Mouse (Mus musculus): ENCODE measurements around the gene Tmem150a. TPM values are rescaled to one million over a fixed set of nuclear protein-coding genes. Genes with fewer than 3 reads are reported as not detected.

Gene Tmem150a
- polyA plus RNA-seq, 1 experiment from 2014 or later, result 15.4 TPM

DNA sequence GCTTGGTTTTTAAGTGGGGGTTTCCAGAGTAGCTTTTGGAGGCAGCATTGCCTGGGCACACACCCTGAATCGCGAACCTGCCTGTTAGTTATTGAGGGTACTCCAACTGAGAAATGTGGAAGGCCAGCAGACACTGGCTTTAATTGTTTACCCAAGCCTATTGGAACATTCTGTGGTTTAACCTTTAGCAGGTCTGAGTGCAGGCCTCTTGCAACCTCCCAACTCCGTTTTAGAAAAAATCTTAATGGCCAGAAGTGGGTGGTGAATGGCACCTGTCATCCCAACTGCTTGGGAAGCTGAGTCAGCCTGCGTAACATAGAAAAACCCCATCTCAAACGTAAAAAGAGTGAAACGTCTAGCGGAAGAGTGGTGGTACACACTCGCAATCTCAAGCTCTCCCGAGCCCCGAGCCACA, 41.6 kb downstream of the Tmem150a start:
- no peak for ATAC-seq (ENCODE audit: low read depth)

DNA sequence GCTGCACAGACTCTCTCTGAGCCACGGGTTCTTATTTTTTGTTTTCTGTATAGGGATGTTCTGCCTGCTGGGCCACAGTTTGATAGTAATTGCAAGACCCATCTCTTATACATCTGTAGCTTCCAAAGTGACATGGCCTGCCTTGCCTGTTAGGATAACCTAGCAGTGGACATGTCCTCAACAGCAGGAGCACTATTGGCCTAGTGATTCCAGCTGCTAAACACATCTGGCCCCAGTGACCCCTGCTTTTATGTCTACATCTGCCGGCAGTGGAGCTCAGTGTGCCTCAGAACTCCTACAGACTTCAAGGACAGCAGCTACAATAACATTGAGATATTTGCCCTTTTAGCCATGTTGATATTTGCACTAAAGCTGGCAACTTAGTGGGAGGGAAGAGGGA, 44.7 kb downstream of the Tmem150a start:
- ATAC-seq (ENCODE audit: low read depth), result no peak
- H3K4me1 ChIP-seq (ENCODE audit: control insufficient read depth, insufficient read depth, low read length), result no peaks in the 10 kb centered on the region
- 51% methylated on average over 2 of the region's 2 CpGs for WGBS

More for the DNA sequence above, 41.6 kb downstream of the Tmem150a start:
- Histone ChIP-seq H3K4me3 (ENCODE audit: low read depth, low read length) (no peak overlapping the region), H3K27me3 (ENCODE audit: control insufficient read depth, insufficient read depth, low read length) (no peaks in the 10 kb centered on the region), H3K9ac (replicated peaks; ENCODE audit: low read depth, low read length) (no peak overlapping the region), H3K9me3 (ENCODE audit: control insufficient read depth, low read length) (no peaks in the 10 kb centered on the region), H3K36me3 (ENCODE audit: control insufficient read depth, insufficient read depth, low read length) (no peaks in the 10 kb centered on the region), H3K4me2 (ENCODE audit: low read depth, low read length) (no peak overlapping the region), H3K27ac (ENCODE audit: low read depth, low read length) (no peak overlapping the region), H3K4me1 (ENCODE audit: control insufficient read depth, insufficient read depth, low read length) (no peaks in the 10 kb centered on the region)
- WGBS, result 81% methylated on average over 10 of the region's 10 CpGs

DNA sequence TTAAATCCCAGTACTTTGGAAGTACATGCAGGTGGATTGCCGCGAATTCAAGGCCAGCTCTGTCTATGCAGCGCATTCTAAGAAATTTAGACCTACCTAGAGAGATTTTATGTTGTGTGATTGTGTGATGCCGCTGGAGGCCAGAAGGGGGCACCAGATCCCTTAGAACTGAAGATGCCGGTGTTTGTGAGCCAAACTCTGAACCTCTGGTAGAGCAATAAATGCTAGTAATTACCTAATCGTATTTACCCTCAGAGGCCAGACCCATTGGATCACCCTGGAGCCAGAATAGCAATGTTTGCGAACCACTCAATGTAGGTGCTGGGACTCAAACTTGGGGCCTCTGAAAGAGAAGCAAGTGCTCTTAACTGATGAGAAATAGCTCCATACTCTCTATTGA, 46.6 kb downstream of the Tmem150a start:
- ATAC-seq (ENCODE audit: low read depth), result no peak
- H3K27ac ChIP-seq (ENCODE audit: low read depth, low read length), result no peak overlapping the region
- H3K36me3 ChIP-seq (ENCODE audit: control insufficient read depth, insufficient read depth, low read length), result no peaks in the 10 kb centered on the region
- H3K9ac ChIP-seq (replicated peaks; ENCODE audit: low read depth, low read length), result no peak overlapping the region
- no peaks in the 10 kb centered on the region for H3K4me1 ChIP-seq (ENCODE audit: control insufficient read depth, insufficient read depth, low read length)
- no peak overlapping the region for H3K4me3 ChIP-seq (ENCODE audit: low read depth, low read length)
- H3K27me3 ChIP-seq (ENCODE audit: control insufficient read depth, insufficient read depth, low read length), result no peaks in the 10 kb centered on the region
- 17% methylated on average over 7 of the region's 7 CpGs for WGBS
- no peak overlapping the region for H3K4me2 ChIP-seq (ENCODE audit: low read depth, low read length)
- no peaks in the 10 kb centered on the region for H3K9me3 ChIP-seq (ENCODE audit: control insufficient read depth, low read length)

More for the DNA sequence above, 44.7 kb downstream of the Tmem150a start:
- H3K4me3 ChIP-seq (ENCODE audit: low read depth, low read length), result no peak overlapping the region
- no peaks in the 10 kb centered on the region for H3K36me3 ChIP-seq (ENCODE audit: control insufficient read depth, insufficient read depth, low read length)
- no peaks in the 10 kb centered on the region for H3K9me3 ChIP-seq (ENCODE audit: control insufficient read depth, low read length)
- H3K27me3 ChIP-seq (ENCODE audit: control insufficient read depth, insufficient read depth, low read length), result no peaks in the 10 kb centered on the region
- H3K9ac ChIP-seq (replicated peaks; ENCODE audit: low read depth, low read length), result no peak overlapping the region
- H3K27ac ChIP-seq (ENCODE audit: low read depth, low read length), result no peak overlapping the region
- H3K4me2 ChIP-seq (ENCODE audit: low read depth, low read length), result no peak overlapping the region

DNA sequence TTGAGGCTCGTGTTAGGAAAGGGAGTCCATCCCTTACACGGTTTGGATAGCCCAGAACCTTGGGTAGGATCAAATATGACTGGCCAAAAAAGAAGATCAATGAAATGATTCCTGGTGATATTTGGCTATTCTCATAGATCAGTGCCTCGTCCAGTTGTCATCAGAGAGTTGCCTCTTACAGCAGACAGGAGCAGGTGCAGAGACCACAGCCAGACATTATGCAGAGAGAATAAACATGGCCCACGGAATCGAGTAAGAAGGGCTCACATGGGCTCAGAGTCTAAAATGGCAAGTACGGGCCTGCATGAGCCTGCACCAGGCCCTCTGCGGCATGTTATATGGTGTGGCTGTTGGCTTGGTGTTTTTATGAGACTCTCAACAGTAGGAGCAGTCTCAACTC, 50.1 kb downstream of the Tmem150a start:
- Histone ChIP-seq H3K36me3 (ENCODE audit: control insufficient read depth, insufficient read depth, low read length) (no peaks in the 10 kb centered on the region), H3K9me3 (ENCODE audit: control insufficient read depth, low read length) (no peaks in the 10 kb centered on the region), H3K4me3 (ENCODE audit: low read depth, low read length) (no peak overlapping the region), H3K9ac (replicated peaks; ENCODE audit: low read depth, low read length) (no peak overlapping the region), H3K4me1 (ENCODE audit: control insufficient read depth, insufficient read depth, low read length) (no peaks in the 10 kb centered on the region), H3K27ac (ENCODE audit: low read depth, low read length) (no peak overlapping the region), H3K27me3 (ENCODE audit: control insufficient read depth, insufficient read depth, low read length) (no peaks in the 10 kb centered on the region), H3K4me2 (ENCODE audit: low read depth, low read length) (no peak overlapping the region)
- ATAC-seq (ENCODE audit: low read depth), result no peak
- WGBS, result 87% methylated on average over 7 of the region's 7 CpGs

DNA sequence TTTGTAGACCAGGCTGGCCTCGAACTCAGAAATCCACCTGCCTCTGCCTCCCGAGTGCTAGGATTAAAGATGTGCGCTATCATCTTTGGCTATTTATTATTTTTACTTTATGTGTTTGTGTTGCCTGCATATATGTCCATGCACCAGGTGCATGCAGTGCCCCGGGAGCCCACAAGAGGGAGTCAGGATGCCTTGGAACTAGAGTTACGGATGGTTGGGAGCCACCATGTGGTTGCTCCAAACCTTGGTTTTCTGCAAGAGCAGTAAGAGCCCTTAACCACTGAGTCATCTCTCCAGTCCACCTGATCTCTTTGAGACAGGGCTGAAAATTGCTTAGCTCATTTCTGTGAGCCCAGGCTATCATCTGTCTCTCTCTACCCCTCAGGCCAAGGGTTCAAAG, 51.9 kb downstream of the Tmem150a start:
- 6% methylated on average over 5 of the region's 5 CpGs for WGBS
- Histone ChIP-seq H3K27me3 (ENCODE audit: control insufficient read depth, insufficient read depth, low read length) (no peaks in the 10 kb centered on the region), H3K9ac (replicated peaks; ENCODE audit: low read depth, low read length) (no peak overlapping the region), H3K9me3 (ENCODE audit: control insufficient read depth, low read length) (no peaks in the 10 kb centered on the region), H3K4me1 (ENCODE audit: control insufficient read depth, insufficient read depth, low read length) (no peaks in the 10 kb centered on the region), H3K27ac (ENCODE audit: low read depth, low read length) (no peak overlapping the region), H3K4me3 (ENCODE audit: low read depth, low read length) (no peak overlapping the region), H3K36me3 (ENCODE audit: control insufficient read depth, insufficient read depth, low read length) (no peaks in the 10 kb centered on the region), H3K4me2 (ENCODE audit: low read depth, low read length) (no peak overlapping the region)
- peak; percentile 70; the same call in 1 of the 2 replicates for ATAC-seq (ENCODE audit: low read depth)

Other genes starting within 250 kb of the Tmem150a start
- gene Atoh8, start 119.9 kb upstream of the Tmem150a start, polyA plus RNA-seq (2014; fragmentation: Nextera tagmentation; extraction: Ambion mirVana), result 1.1 and 2.4 TPM in 2 replicates
- not detected in 2 replicates for gene Sftpb, start 50.8 kb upstream of the Tmem150a start, polyA plus RNA-seq (2014; fragmentation: Nextera tagmentation; extraction: Ambion mirVana)
- 45.3 and 55.3 TPM in 2 replicates for gene Usp39, start 10.3 kb upstream of the Tmem150a start, polyA plus RNA-seq (2014; fragmentation: Nextera tagmentation; extraction: Ambion mirVana)
- gene 0610030E20Rik, start 8.1 kb upstream of the Tmem150a start, polyA plus RNA-seq (2014; fragmentation: Nextera tagmentation; extraction: Ambion mirVana), result 15.8 and 15.9 TPM in 2 replicates
- 115 and 145 TPM in 2 replicates for gene Rnf181, start 11.5 kb downstream of the Tmem150a start, polyA plus RNA-seq (2014; fragmentation: Nextera tagmentation; extraction: Ambion mirVana)
- gene Vamp5, start 25.0 kb downstream of the Tmem150a start, polyA plus RNA-seq (2014; fragmentation: Nextera tagmentation; extraction: Ambion mirVana), result 3.1 and 28.2 TPM in 2 replicates
- gene Vamp8, start 35.3 kb downstream of the Tmem150a start, polyA plus RNA-seq (2014; fragmentation: Nextera tagmentation; extraction: Ambion mirVana), result 7.9 and 19.8 TPM in 2 replicates
- gene Ggcx, start 58.9 kb downstream of the Tmem150a start, polyA plus RNA-seq (2014; fragmentation: Nextera tagmentation; extraction: Ambion mirVana), result 11.6 and 15.0 TPM in 2 replicates
- gene Mat2a, start 84.1 kb downstream of the Tmem150a start, polyA plus RNA-seq (2014; fragmentation: Nextera tagmentation; extraction: Ambion mirVana), result 392 and 416 TPM in 2 replicates
- gene Sh2d6, start 166.3 kb downstream of the Tmem150a start, polyA plus RNA-seq (2014; fragmentation: Nextera tagmentation; extraction: Ambion mirVana), result 0.22 and 1.2 TPM in 2 replicates
- 3.4 and 9.0 TPM in 2 replicates for gene Capg, start 188.9 kb downstream of the Tmem150a start, polyA plus RNA-seq (2014; fragmentation: Nextera tagmentation; extraction: Ambion mirVana)
- gene Elmod3, start 243.0 kb downstream of the Tmem150a start, polyA plus RNA-seq (2014; fragmentation: Nextera tagmentation; extraction: Ambion mirVana), result 17.6 and 17.8 TPM in 2 replicates
- gene Retsat, start 243.0 kb downstream of the Tmem150a start, polyA plus RNA-seq (2014; fragmentation: Nextera tagmentation; extraction: Ambion mirVana), result 3.9 and 5.5 TPM in 2 replicates